Mouse (Mus musculus): Measurements from ENCODE around the gene Rab36. TPM values are rescaled to one million over a fixed set of nuclear protein-coding genes. Genes with fewer than 3 reads are reported as not detected.

Rab36 gene
- polyA plus RNA-seq (2012; ENCODE audit: low replicate concordance) = 0.16 TPM in 1 of 2 replicates, not detected in the other

DNA sequence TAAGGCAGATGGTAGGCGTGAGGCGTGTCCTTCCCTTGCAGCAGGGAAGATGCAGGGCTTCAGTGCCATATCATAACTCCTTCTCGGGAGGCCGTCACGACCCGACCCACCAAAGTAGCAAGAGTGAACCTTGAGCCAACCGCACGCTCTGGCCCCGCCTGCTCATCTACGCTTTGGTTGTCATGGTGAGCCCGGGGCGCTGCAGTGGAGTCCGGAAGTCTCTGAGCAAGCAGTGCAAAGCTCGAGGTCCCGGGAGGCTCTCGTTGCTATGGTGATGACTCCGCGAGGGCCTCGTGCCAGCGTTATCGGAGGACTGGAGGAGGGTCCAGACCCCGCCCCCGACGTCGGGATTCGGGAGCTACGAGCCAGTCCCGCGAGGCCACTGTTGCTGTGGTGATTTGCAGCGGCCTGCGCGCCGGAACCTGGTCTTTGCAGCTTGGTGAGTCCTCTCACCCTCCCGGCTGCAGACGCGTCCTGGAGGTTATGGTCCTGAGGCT lies at the start of gene Rab36:
Gene Rab36, plus strand, starts transcription at position 176 of the 497 bp plus-strand sequence.

DNA sequence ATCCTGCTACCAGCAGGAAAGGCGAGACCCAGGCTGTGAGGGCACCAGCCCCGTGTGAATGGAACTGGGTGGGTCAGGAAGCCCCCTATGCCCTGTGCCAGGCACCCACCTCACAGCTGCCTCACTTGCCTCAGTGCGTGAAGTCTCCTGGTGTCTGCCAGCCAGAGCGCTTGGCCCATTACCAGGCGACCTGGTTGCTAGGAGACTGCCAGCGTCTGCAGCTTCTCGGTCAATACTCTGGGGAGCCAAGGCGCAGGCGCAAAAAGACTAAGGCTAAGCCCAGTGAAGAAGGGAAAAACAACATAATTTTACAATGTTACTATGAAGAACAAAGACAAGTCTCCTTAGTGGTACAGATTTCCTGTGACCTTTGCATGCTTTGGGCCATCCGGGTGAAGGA lies 4.5 kb upstream of the Rab36 start, which contains the start of gene Rsph14:
Gene Rsph14, minus strand, starts transcription at position 192 of the 400 bp plus-strand sequence.

DNA sequence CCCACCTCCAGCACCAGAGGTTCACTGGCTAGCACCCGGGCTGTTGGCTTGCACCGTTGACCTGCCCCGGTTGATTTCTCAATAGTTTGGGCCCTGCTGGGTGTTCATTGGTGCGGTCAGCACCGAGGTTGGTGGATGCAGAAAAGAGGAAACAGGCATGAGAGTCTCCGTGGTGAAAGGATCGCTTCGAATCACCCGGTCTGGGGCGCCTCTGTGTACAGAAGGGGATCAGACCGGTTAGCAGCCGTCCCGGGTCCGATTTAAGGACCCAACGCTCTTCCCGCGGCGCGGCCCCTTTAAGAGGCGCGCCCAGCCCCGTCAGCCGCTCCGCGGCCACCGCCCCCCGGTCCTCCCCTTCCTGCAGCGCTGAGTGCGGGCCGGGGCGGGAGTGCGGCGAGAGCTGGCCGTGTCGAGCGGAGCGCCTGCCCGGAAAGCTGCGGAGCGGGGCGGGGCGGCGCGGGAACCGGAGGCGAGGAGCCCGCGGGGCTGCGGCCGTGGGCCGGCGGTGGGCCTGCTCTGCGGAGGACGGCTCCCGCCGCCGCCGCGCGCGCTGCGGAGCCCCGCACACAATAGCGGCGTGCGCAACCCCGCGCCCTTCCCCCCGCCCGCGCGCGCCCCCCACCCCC lies 23.5 kb downstream of the Rab36 start, which contains the start of gene Bcr:
Gene Bcr, plus strand, starts transcription at position 376 of the 626 bp plus-strand sequence.

Other genes with a start within 250 kb of the Rab36 start
- gene Gnaz, start 69.9 kb upstream of the Rab36 start, polyA plus RNA-seq (2012; ENCODE audit: low replicate concordance) = 0.55 and 3.7 TPM in 2 replicates
- gene Rsph14, start 4.5 kb upstream of the Rab36 start, polyA plus RNA-seq (2012; ENCODE audit: low replicate concordance) = not detected in 2 replicates
- gene Bcr, start 23.5 kb downstream of the Rab36 start, polyA plus RNA-seq (2012; ENCODE audit: low replicate concordance) = 1.9 and 3.1 TPM in 2 replicates
- gene Specc1l, start 175.0 kb downstream of the Rab36 start, polyA plus RNA-seq (2012; ENCODE audit: low replicate concordance) = 3.0 and 7.6 TPM in 2 replicates